Mouse (Mus musculus): ENCODE results near the gene Spast. TPM values are rescaled to one million over a fixed set of nuclear protein-coding genes. Genes with fewer than 3 reads are reported as not detected.

Spast gene
- polyA plus RNA-seq, 1 experiment from 2014 or later: 13.9 TPM

- Histone ChIP-seq H3K27ac (no peak overlapping the region), H3K27me3 (ENCODE audit: insufficient read depth, low read length) (no peaks in the 10 kb centered on the region), H3K4me3 (replicated peaks; ENCODE audit: low read depth, low read length) (no peak overlapping the region), H3K4me1 (replicated peaks; ENCODE audit: insufficient read depth, low read length) (no peaks in the 10 kb centered on the region), H3K9ac (ENCODE audit: low read depth, low read length) (no peak overlapping the region), H3K36me3 (ENCODE audit: insufficient read depth, low read length) (0 out of 2 replicates have a peak, but pooled peaks cover 19% of the 10 kb centered on the region), H3K4me2 (ENCODE audit: low read length) (no peak overlapping the region), H3K9me3 (replicated peaks; ENCODE audit: low read length) (no peaks in the 10 kb centered on the region)
- no peak for DNase-seq (ENCODE audit: low spot score)
- WGBS: 74% methylated on average over 1 of the region's 1 CpGs
- TF ChIP-seq CTCF (IDR thresholded peaks at IDR 0.05; ENCODE audit: low read depth): no peak
- ATAC-seq (replicated peaks; ENCODE audit: low FRiP score, low read depth): no peak
These were observed 24.8 kb downstream of the Spast start for GRCm38 (mm10) chr17:74363592-74363991.

DNA sequence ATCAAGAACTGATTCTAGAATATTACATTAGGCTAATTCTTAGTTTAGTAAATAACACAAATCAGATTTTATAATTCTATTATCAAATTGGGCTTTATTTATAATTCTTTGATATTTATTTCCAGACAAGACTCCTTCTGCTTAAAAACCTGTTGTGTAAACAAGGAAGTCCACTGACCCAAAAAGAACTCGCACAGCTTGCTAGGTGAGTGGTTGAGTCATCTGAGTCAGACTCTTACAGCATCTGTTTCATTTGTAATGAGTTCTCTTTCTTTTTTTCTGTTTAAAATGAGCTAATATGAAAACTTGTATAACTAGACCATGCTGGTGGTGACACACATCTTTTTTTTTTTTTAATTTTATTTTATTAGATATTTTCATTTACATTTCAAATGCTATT is 38.1 kb downstream of the Spast start:
- no peak for TF ChIP-seq CTCF (IDR thresholded peaks at IDR 0.05; ENCODE audit: low read depth)
- no peak overlapping the region for H3K27ac ChIP-seq
- DNase-seq (ENCODE audit: low spot score): no peak
- ATAC-seq (replicated peaks; ENCODE audit: low FRiP score, low read depth): no peak
- peaks cover 53% of the 10 kb centered on the region for H3K36me3 ChIP-seq (ENCODE audit: insufficient read depth, low read length)
- no peaks in the 10 kb centered on the region for H3K4me1 ChIP-seq (replicated peaks; ENCODE audit: insufficient read depth, low read length)
- 92% methylated on average over 1 of the region's 1 CpGs for WGBS
- no peak overlapping the region for H3K4me2 ChIP-seq (ENCODE audit: low read length)
- H3K4me3 ChIP-seq (replicated peaks; ENCODE audit: low read depth, low read length): no peak overlapping the region
- no peak overlapping the region for H3K9ac ChIP-seq (ENCODE audit: low read depth, low read length)
- no peaks in the 10 kb centered on the region for H3K27me3 ChIP-seq (ENCODE audit: insufficient read depth, low read length)
- no peaks in the 10 kb centered on the region for H3K9me3 ChIP-seq (replicated peaks; ENCODE audit: low read length)

DNA sequence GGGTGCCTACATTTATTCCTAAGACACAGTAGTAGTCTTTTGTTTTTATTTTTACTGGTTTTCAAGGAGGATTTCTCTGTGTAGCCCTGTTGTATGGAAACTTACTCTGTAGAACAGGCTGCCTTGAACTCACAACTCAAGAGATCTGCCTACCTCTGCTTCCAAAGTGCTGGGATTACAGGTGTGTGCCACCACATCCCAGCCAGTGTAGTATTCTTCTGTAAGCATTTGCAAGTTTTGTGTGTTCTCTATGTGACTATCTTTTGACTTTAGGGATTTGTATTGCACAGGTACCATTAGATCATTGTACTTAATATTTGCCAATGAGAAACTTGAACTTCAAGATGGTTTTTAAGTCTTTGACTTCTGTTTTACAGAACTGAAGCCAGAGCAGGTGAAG is 47.9 kb downstream of the Spast start:
- Histone ChIP-seq H3K4me1 (replicated peaks; ENCODE audit: insufficient read depth, low read length) (no peaks in the 10 kb centered on the region), H3K27me3 (ENCODE audit: insufficient read depth, low read length) (no peaks in the 10 kb centered on the region), H3K4me3 (replicated peaks; ENCODE audit: low read depth, low read length) (no peak overlapping the region), H3K4me2 (ENCODE audit: low read length) (no peak overlapping the region), H3K27ac (no peak overlapping the region), H3K9me3 (replicated peaks; ENCODE audit: low read length) (no peaks in the 10 kb centered on the region), H3K9ac (ENCODE audit: low read depth, low read length) (no peak overlapping the region), H3K36me3 (ENCODE audit: insufficient read depth, low read length) (peaks cover 26% of the 10 kb centered on the region)
- TF ChIP-seq CTCF (IDR thresholded peaks at IDR 0.05; ENCODE audit: low read depth): no peak
- no peak for ATAC-seq (replicated peaks; ENCODE audit: low FRiP score, low read depth)
- DNase-seq (ENCODE audit: low spot score): no peak

- TF ChIP-seq CTCF (IDR thresholded peaks at IDR 0.05; ENCODE audit: low read depth): peak; percentile 29; the same call in 1 of the 2 replicates
- Histone ChIP-seq H3K36me3 (ENCODE audit: insufficient read depth, low read length) (peaks cover 13% of the 10 kb centered on the region), H3K4me2 (ENCODE audit: low read length) (no peak overlapping the region), H3K27me3 (ENCODE audit: insufficient read depth, low read length) (no peaks in the 10 kb centered on the region), H3K9ac (ENCODE audit: low read depth, low read length) (no peak overlapping the region), H3K4me3 (replicated peaks; ENCODE audit: low read depth, low read length) (no peak overlapping the region), H3K27ac (no peak overlapping the region), H3K4me1 (replicated peaks; ENCODE audit: insufficient read depth, low read length) (no peaks in the 10 kb centered on the region), H3K9me3 (replicated peaks; ENCODE audit: low read length) (no peaks in the 10 kb centered on the region)
- DNase-seq (ENCODE audit: low spot score) (no peak), ATAC-seq (replicated peaks; ENCODE audit: low FRiP score, low read depth) (no peak)
- 78% methylated on average over 3 of the region's 3 CpGs for WGBS
These were observed 51.1 kb downstream of the Spast start for GRCm38 (mm10) chr17:74389847-74390246.

- DNase-seq (ENCODE audit: low spot score): no peak
These were observed 55.6 kb downstream of the Spast start for GRCm38 (mm10) chr17:74394381-74394780.

GRCm38 (mm10) chr17:74394855-74395254 is 56.1 kb downstream of the Spast start:
- TF ChIP-seq CTCF (IDR thresholded peaks at IDR 0.05; ENCODE audit: low read depth): no peak
- H3K4me3 ChIP-seq (replicated peaks; ENCODE audit: low read depth, low read length): peak overlapping the region; percentile 80
- H3K9me3 ChIP-seq (replicated peaks; ENCODE audit: low read length): no peaks in the 10 kb centered on the region
- H3K36me3 ChIP-seq (ENCODE audit: insufficient read depth, low read length): no peaks in the 10 kb centered on the region
- H3K4me1 ChIP-seq (replicated peaks; ENCODE audit: insufficient read depth, low read length): 0 out of 2 replicates have a peak, but pooled peaks cover 2% of the 10 kb centered on the region
- no peak overlapping the region for H3K9ac ChIP-seq (ENCODE audit: low read depth, low read length)
- no peak for DNase-seq (ENCODE audit: low spot score)
- no peak overlapping the region; the same call in 1 of the 2 replicates for H3K27ac ChIP-seq
- peak; percentile 15; the same call in 1 of the 2 replicates for ATAC-seq (replicated peaks; ENCODE audit: low FRiP score, low read depth)
- 29% methylated on average over 16 of the region's 16 CpGs for WGBS
- peak overlapping the region; percentile 55 for H3K4me2 ChIP-seq (ENCODE audit: low read length)
- H3K27me3 ChIP-seq (ENCODE audit: insufficient read depth, low read length): no peaks in the 10 kb centered on the region

More at GRCm38 (mm10) chr17:74394381-74394780, 55.6 kb downstream of the Spast start:
- Histone ChIP-seq H3K27me3 (ENCODE audit: insufficient read depth, low read length) (no peaks in the 10 kb centered on the region), H3K9me3 (replicated peaks; ENCODE audit: low read length) (no peaks in the 10 kb centered on the region), H3K36me3 (ENCODE audit: insufficient read depth, low read length) (no peaks in the 10 kb centered on the region), H3K4me3 (replicated peaks; ENCODE audit: low read depth, low read length) (no peak overlapping the region; the same call in 1 of the 2 replicates), H3K4me1 (replicated peaks; ENCODE audit: insufficient read depth, low read length) (0 out of 2 replicates have a peak, but pooled peaks cover 2% of the 10 kb centered on the region), H3K4me2 (ENCODE audit: low read length) (no peak overlapping the region), H3K27ac (no peak overlapping the region), H3K9ac (ENCODE audit: low read depth, low read length) (no peak overlapping the region)
- no peak for ATAC-seq (replicated peaks; ENCODE audit: low FRiP score, low read depth)
- 68% methylated on average over 2 of the region's 2 CpGs for WGBS
- TF ChIP-seq CTCF (IDR thresholded peaks at IDR 0.05; ENCODE audit: low read depth): no peak; the same call in 1 of the 2 replicates
